16 mouse cellular contexts compared by ENCODE assay signal in genomic region chr11:93852546-93852945, GRCm38 (mm10).
"Had no signal": no experiment of that assay in that cellular context is flagged by ENCODE, and none has a peak within 500 bp of the region (broad histone marks: within the 10 kb centered on the region; RNA-seq: fewer than 3 reads in every experiment).

No protein-coding gene starts in this region.

- ATAC-seq: hindbrain, postnatal 0 days; intestine, embryonic 16.5 days had no signal

- DNase-seq: gastrocnemius, postnatal 14 days; gastrocnemius, postnatal 36 days; heart, adult 11 months; heart, adult 2 months; heart, postnatal 14 days; heart, postnatal 36 days; kidney, adult 11 months; kidney, adult 2 months; kidney, adult 9 months; kidney, postnatal 14 days; kidney, postnatal 36 days; layer of hippocampus, adult 9-11 months; liver; liver, embryonic 13.5 days had no signal
